Comparison of ENCODE assay signal across 9 mouse cellular contexts in the genomic region with DNA sequence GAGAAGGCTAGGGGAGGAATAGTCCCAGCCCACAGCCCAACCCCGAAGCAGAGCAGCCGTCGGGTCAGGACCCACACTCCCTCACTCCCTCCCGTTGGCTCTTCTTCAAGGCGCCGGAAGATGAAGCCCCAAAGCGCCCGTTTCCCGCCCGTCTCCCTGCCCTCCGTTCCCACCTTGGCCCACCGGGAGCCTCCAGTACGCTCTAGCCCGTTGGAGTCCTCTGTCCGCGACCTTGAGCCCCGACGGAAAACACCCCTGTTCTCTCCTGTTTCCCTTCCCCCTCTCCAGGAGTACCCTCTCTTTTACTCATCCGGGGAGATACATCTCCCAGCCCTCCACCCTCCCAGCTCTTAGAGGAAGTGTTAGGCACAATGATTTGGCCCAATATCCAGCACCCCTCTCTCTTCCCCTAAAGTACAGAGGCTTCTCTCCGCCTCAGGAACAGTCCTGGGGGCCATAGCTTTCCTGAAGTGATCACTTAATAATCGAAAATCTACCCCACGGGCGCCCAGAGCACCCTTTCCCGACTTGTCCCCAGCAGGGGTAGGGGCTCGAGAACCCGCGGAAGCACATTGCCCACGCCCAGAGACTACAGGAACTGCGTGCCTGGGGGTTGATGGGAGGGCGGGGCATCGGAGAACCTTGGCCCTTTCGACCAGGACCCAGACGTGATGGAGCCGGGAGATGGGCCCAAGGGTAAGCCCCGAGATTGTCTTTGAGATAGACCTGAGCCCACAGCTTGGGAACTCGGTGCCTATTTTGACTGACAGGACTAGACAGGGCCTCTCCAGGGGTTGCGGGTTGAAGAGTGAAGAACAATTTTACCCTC. TPM values are rescaled to one million over a fixed set of nuclear protein-coding genes. Genes with fewer than 3 reads are reported as not detected.
A peak's percentile ranks its signal among the peaks of the same experiment; 100 is the strongest.
DNase-seq lines count a peak whose midpoint lies in the region; ATAC-seq and TF ChIP-seq lines count a peak whose summit lies in the region.
"Had no signal": no experiment of that assay in that cellular context is flagged by ENCODE, and none has a peak within 500 bp of the region (broad histone marks: within the 10 kb centered on the region; RNA-seq: fewer than 3 reads in every experiment).

No protein-coding gene starts in this region.

- no peak for TF ChIP-seq CTCF in layer of hippocampus, adult 2 months (conservative IDR thresholded peaks at IDR 0.05)
- TF ChIP-seq CTCF in cerebellum, adult 2 months (IDR thresholded peaks at IDR 0.05; ENCODE audit: borderline replicate concordance, insufficient read depth, low read depth, low read length) = no peak

- peaks cover 68% of the 10 kb centered on the region for H3K27me3 ChIP-seq in hindbrain, embryonic 10.5 days (ENCODE audit: insufficient read depth, poor library complexity, severe bottlenecking)
- peaks cover 33% of the 10 kb centered on the region for H3K27me3 ChIP-seq in midbrain, embryonic 14.5 days (ENCODE audit: control insufficient read depth, insufficient read depth, low read length)
- peaks cover 4% of the 10 kb centered on the region; the same call in 1 of the 2 replicates for H3K27me3 ChIP-seq in cerebellum, adult 2 months (ENCODE audit: control insufficient read depth, insufficient read depth, low read length)

- peaks cover 19% of the 10 kb centered on the region for H3K36me3 ChIP-seq in hindbrain, embryonic 10.5 days
- peaks cover 14% of the 10 kb centered on the region for H3K36me3 ChIP-seq in midbrain, embryonic 14.5 days (ENCODE audit: control insufficient read depth, insufficient read depth, low read length)

- peak overlapping the region; percentile 45; the same call in 1 of the 2 replicates for H3K9ac ChIP-seq in midbrain, embryonic 14.5 days (replicated peaks; ENCODE audit: low read length)

- H3K27ac ChIP-seq in layer of hippocampus, adult 2 months = peak overlapping the region; percentile 85
- H3K27ac ChIP-seq in hindbrain, embryonic 10.5 days = no peak overlapping the region
- H3K27ac ChIP-seq in midbrain, embryonic 14.5 days (replicated peaks; ENCODE audit: low read depth, low read length) = no peak overlapping the region
- no peak overlapping the region for H3K27ac ChIP-seq in cerebellum, adult 2 months (ENCODE audit: insufficient read depth, low read length)

- no peak for DNase-seq in layer of hippocampus, adult 2 months (ENCODE audit: low spot score in 2 of 2)
- DNase-seq in layer of hippocampus, adult 8-10 months (ENCODE audit: low spot score in 2 of 2) = no peak
- DNase-seq in R1 (ENCODE audit: low read depth, low spot score) = peak; percentile 56
- peak; percentile 34 for DNase-seq in hindbrain, embryonic 10.5 days (ENCODE audit: low spot score)
- DNase-seq in midbrain, embryonic 14.5 days = peak; percentile 27
- DNase-seq in urinary bladder, postnatal 25 days (ENCODE audit: low spot score) = no peak
- DNase-seq in cerebellum, adult 2 months = no peak
- no peak for DNase-seq in adrenal gland, adult 2 months

- H3K9me3 ChIP-seq in hindbrain, embryonic 10.5 days = no peaks in the 10 kb centered on the region
- no peaks in the 10 kb centered on the region for H3K9me3 ChIP-seq in midbrain, embryonic 14.5 days (ENCODE audit: control insufficient read depth, low read length)

- peak overlapping the region; percentile 69 for H3K4me3 ChIP-seq in layer of hippocampus, adult 2 months
- peak overlapping the region; percentile 68 for H3K4me3 ChIP-seq in hindbrain, embryonic 10.5 days
- peak overlapping the region; percentile 47 for H3K4me3 ChIP-seq in midbrain, embryonic 14.5 days (replicated peaks; ENCODE audit: low read depth, low read length)
- no peak overlapping the region for H3K4me3 ChIP-seq in cerebellum, adult 2 months (replicated peaks; ENCODE audit: insufficient read depth, low read depth, low read length)

- no peak for ATAC-seq in midbrain, embryonic 14.5 days (ENCODE audit: low FRiP score, low TSS enrichment)

- peaks cover 41% of the 10 kb centered on the region for H3K4me1 ChIP-seq in hindbrain, embryonic 10.5 days (replicated peaks)
- H3K4me1 ChIP-seq in midbrain, embryonic 14.5 days (ENCODE audit: control insufficient read depth, insufficient read depth, low read length) = peaks cover 18% of the 10 kb centered on the region
- H3K4me1 ChIP-seq in cerebellum, adult 2 months (ENCODE audit: control insufficient read depth, insufficient read depth, low read length) = peaks cover 3% of the 10 kb centered on the region; the same call in 1 of the 2 replicates

- peak overlapping the region; percentile 86 for H3K4me2 ChIP-seq in midbrain, embryonic 14.5 days (ENCODE audit: low read length)

- no peak for TF ChIP-seq POLR2A in cerebellum, adult 2 months (IDR thresholded peaks at IDR 0.05; ENCODE audit: borderline replicate concordance, insufficient read depth, low read length)

- WGBS in hindbrain, embryonic 10.5 days = 3% methylated on average over 37 of the region's 37 CpGs
- WGBS in midbrain, embryonic 14.5 days = 2% methylated on average over 37 of the region's 37 CpGs
- 8% methylated on average over 37 of the region's 37 CpGs for WGBS in cerebellum, adult 2 months

RNA-seq across cellular contexts. Expression of a gene that starts 4.2 kb away (rescaled TPM):
- 10 to 100 TPM; 22.1 to 26.0 TPM for total RNA-seq in layer of hippocampus, adult 2 months (2021)
- 10 to 100 TPM; 27.0 to 29.9 (median 29.1) TPM for total RNA-seq in layer of hippocampus, adult 8-10 months (2022)
- polyA plus RNA-seq in hindbrain, embryonic 10.5 days (2016; fragmentation: Nextera tagmentation; extraction: Ambion mirVana) = 0.48 and 0.95 TPM in 2 replicates
- polyA plus RNA-seq in midbrain, embryonic 14.5 days (2014; fragmentation: Nextera tagmentation; extraction: Ambion mirVana) = 0.34 and 0.65 TPM in 2 replicates
- polyA plus RNA-seq in cerebellum, adult 2 months (2012; rRNA removed) = 2.0 TPM in 2 replicates
- total RNA-seq in adrenal gland, adult 2 months (2021) = 1 to 10 TPM; 2.1 to 3.1 TPM
- 0.28 and 0.49 TPM in 2 replicates for polyA plus RNA-seq in adrenal gland, adult 2 months (2012; rRNA removed)

RNA-seq across cellular contexts. Expression of a gene that starts 9.3 kb away (rescaled TPM):
- 10 to 100 TPM; 25.3 to 31.9 TPM for total RNA-seq in layer of hippocampus, adult 2 months (2021)
- total RNA-seq in layer of hippocampus, adult 8-10 months (2022) = 10 to 100 TPM; 21.4 to 27.8 (median 24.1) TPM
- 1,375 and 1,717 TPM in 2 replicates for polyA plus RNA-seq in hindbrain, embryonic 10.5 days (2016; fragmentation: Nextera tagmentation; extraction: Ambion mirVana)
- 131 and 196 TPM in 2 replicates for polyA plus RNA-seq in midbrain, embryonic 14.5 days (2014; fragmentation: Nextera tagmentation; extraction: Ambion mirVana)
- 77.8 and 78.9 TPM in 2 replicates for polyA plus RNA-seq in cerebellum, adult 2 months (2012; rRNA removed)
- total RNA-seq in adrenal gland, adult 2 months (2021) = 1 to 10 TPM; 6.0 to 8.0 TPM
- 1.3 and 2.1 TPM in 2 replicates for polyA plus RNA-seq in adrenal gland, adult 2 months (2012; rRNA removed)

RNA-seq across cellular contexts. Expression of a gene that starts 22.7 kb away (rescaled TPM):
- not detected for total RNA-seq in layer of hippocampus, adult 2 months (2021)
- not detected for total RNA-seq in layer of hippocampus, adult 8-10 months (2022)
- polyA plus RNA-seq in hindbrain, embryonic 10.5 days (2016; fragmentation: Nextera tagmentation; extraction: Ambion mirVana) = 0.18 and 0.25 TPM in 2 replicates
- 0.14 and 0.26 TPM in 2 replicates for polyA plus RNA-seq in midbrain, embryonic 14.5 days (2014; fragmentation: Nextera tagmentation; extraction: Ambion mirVana)
- not detected in 2 replicates for polyA plus RNA-seq in cerebellum, adult 2 months (2012; rRNA removed)
- not detected for total RNA-seq in adrenal gland, adult 2 months (2021)
- polyA plus RNA-seq in adrenal gland, adult 2 months (2012; rRNA removed) = not detected in 2 replicates
- polyA plus RNA-seq: brain, embryonic 14.5 days had no signal

RNA-seq across cellular contexts. Expression of a gene that starts 52.9 kb away (rescaled TPM):
- 100 to 1,000 TPM; 513 to 526 TPM for total RNA-seq in layer of hippocampus, adult 2 months (2021)
- 100 to 1,000 TPM; 463 to 479 (median 474) TPM for total RNA-seq in layer of hippocampus, adult 8-10 months (2022)
- 36.3 and 39.4 TPM in 2 replicates for polyA plus RNA-seq in hindbrain, embryonic 10.5 days (2016; fragmentation: Nextera tagmentation; extraction: Ambion mirVana)
- 27.5 and 32.0 TPM in 2 replicates for polyA plus RNA-seq in midbrain, embryonic 14.5 days (2014; fragmentation: Nextera tagmentation; extraction: Ambion mirVana)
- polyA plus RNA-seq in cerebellum, adult 2 months (2012; rRNA removed) = 716 and 832 TPM in 2 replicates
- 10 to 100 TPM; 37.8 to 57.6 TPM for total RNA-seq in adrenal gland, adult 2 months (2021)
- 108 and 122 TPM in 2 replicates for polyA plus RNA-seq in adrenal gland, adult 2 months (2012; rRNA removed)

Comparison
In these comparisons a context has a peak if more than half of its experiments do, and no peak if none do; other contexts are left out.
1. DNase-seq: peak in R1 (single experiment), hindbrain, embryonic 10.5 days (single experiment) and midbrain, embryonic 14.5 days (single experiment); none in layer of hippocampus, adult 2 months (0 of 2), layer of hippocampus, adult 8-10 months (0 of 2), urinary bladder, postnatal 25 days (single experiment), cerebellum, adult 2 months (0 of 2) and adrenal gland, adult 2 months (single experiment).
2. RNA of a gene that starts 9.3 kb away (polyA plus RNA-seq): 1,375 to 1,717 TPM in hindbrain, embryonic 10.5 days, 131 to 196 TPM in midbrain, embryonic 14.5 days and 77.8 to 78.9 TPM in cerebellum, adult 2 months; 1.3 to 2.1 TPM in adrenal gland, adult 2 months; every median in the first group is over 10 times any median in the second.